Mouse (Mus musculus): Measurements from ENCODE around the gene Clca1. TPM values are rescaled to one million over a fixed set of nuclear protein-coding genes. Genes with fewer than 3 reads are reported as not detected.

Clca1 gene
- total RNA-seq, 2 experiments from 2014 or later: not detected

DNA sequence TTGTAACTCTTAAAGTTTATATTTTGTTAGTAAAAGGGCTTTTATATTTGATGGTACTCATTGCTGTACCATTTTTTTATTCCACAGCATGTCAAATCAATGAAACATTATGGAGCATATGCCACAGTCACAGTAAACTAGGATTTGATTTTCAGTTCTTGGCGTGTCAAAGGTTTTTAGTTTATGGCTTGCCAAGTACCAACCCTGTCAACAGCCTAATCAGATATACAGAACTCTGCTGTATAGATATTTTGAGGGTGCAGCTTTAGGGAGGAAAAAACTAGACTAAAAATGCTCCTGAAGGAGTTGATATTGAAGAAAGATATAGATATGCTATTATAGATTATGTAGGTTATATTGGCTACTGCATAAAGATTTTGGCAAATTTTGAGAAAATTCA lies 62.8 kb downstream of the Clca1 start:
- intact Hi-C loops (cut with DNase I): no loop called here
- DNase-seq (ENCODE audit: extremely low spot score in 1 of 2, low spot score in 2 of 2): no peak

GRCm38 (mm10) chr3:144966074-144966473 lies 66.5 kb downstream of the Clca1 start:
- no peak for DNase-seq (ENCODE audit: extremely low spot score in 1 of 2, low spot score in 2 of 2)
- intact Hi-C loops (cut with DNase I): no loop called here

Other genes with a start within 250 kb of the Clca1 start
- gene Clca3a2, start 213.3 kb downstream of the Clca1 start, total RNA-seq (2021): under 1 TPM; 0.63 to 0.69 TPM
- not detected for gene Clca3b, start 183.4 kb downstream of the Clca1 start, total RNA-seq (2021)
- gene Clca4b, start 100.2 kb downstream of the Clca1 start, total RNA-seq (2021): not detected
- gene Clca4a, start 57.7 kb downstream of the Clca1 start, total RNA-seq (2021): under 1 TPM in 1 of 2 experiments, not detected in 1; 0.14 TPM
- gene Clca2, start 66.7 kb upstream of the Clca1 start, total RNA-seq (2021): under 1 TPM in 1 of 2 experiments, not detected in 1; 0.09 TPM
- 10 to 100 TPM; 16.6 to 19.0 TPM for gene Odf2l, start 85.8 kb upstream of the Clca1 start, total RNA-seq (2021)